Mouse (Mus musculus) heart, postnatal 0 days (tissue): ENCODE measurements at regions not wholly inside any gene's neighbourhood (a gene's known extent, or its start where the extent isn't known, plus 50 kb on each side); places are given as distances from the start of the nearest gene placed in this dataset.

ENCODE experiments used
- CTCF ChIP-seq: IDR thresholded peaks from 2 replicates; pipeline ENCODE4 v1.5.1; 2016; ENCODE audit warnings: antibody characterized with exemption, control low read depth, low read depth
- EP300 ChIP-seq: IDR thresholded peaks from 2 replicates; pipeline ENCODE4 v1.6.1; 2016; ENCODE audit warnings: antibody characterized with exemption, low read depth

DNA sequence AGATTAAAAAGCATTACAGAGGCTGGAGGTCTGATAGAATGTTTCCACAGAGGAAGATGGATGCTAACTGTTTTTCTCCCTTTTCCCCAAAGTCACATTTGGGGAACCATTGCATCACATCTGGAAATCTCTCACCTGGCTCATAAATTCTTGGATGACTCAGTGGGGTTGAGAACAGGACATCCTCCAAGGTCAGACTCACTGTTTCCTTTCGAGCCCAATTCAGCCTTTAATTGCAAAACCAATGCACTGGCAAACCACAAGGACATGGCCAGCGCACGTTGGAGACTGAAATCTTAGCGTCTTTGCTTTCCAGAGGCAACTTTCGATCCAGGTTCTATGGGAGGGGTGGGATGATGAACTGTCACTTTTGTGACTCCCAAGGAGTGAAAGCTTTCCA lies 184.5 kb upstream of the Trib2 start:
- TF ChIP-seq CTCF: no peak
- no peak for TF ChIP-seq EP300
